Mouse (Mus musculus) forebrain, embryonic 14.5 days (tissue): ENCODE measurements at regions not wholly inside any gene's neighbourhood (a gene's known extent, or its start where the extent isn't known, plus 50 kb on each side); places are given as distances from the start of the nearest gene placed in this dataset.
A peak's percentile ranks its signal among the peaks of the same experiment; 100 is the strongest.

Source experiments
- ATAC-seq: fragments of 200-750 bp; cut with Nextera tagmentation; 2 replicates; pipeline ENCODE4 v1.8.0; 2017; ENCODE audit warnings: mild to moderate bottlenecking, moderate library complexity
- DNase-seq: peaks from one replicate; pipeline ENCODE4 v3.0.0-alpha.2; 2015; ENCODE audit warnings: low spot score
- H3K27ac ChIP-seq: fragments of 300-500 bp; sonication (generic); 2 replicates; pipeline ENCODE4 v1.5.1; 2014; ENCODE audit warnings: low read depth, mild to moderate bottlenecking, control low read depth, low read length, moderate library complexity
- H3K27me3 ChIP-seq: fragments of 300-500 bp; sonication (generic); replicated peaks from 2 replicates; pipeline ENCODE4 v1.6.1; 2014; ENCODE audit warnings: low read length, control low read depth, mixed read lengths; ENCODE audit not compliant: control insufficient read depth, insufficient read depth
- H3K36me3 ChIP-seq: fragments of 300-500 bp; sonication (generic); 2 replicates; pipeline ENCODE4 v1.6.1; 2014; ENCODE audit warnings: low read length, control low read depth; ENCODE audit not compliant: control insufficient read depth, insufficient read depth
- H3K4me1 ChIP-seq: fragments of 300-500 bp; sonication (generic); 2 replicates; pipeline ENCODE4 v1.6.1; 2014; ENCODE audit warnings: antibody characterized with exemption, low read length, control low read depth; ENCODE audit not compliant: control insufficient read depth, insufficient read depth
- H3K4me2 ChIP-seq: fragments of 300-500 bp; sonication (generic); 2 replicates; pipeline ENCODE4 v1.6.1; 2014; ENCODE audit warnings: mild to moderate bottlenecking, control low read depth, low read length
- H3K4me3 ChIP-seq: fragments of 300-500 bp; sonication (generic); 2 replicates; pipeline ENCODE4 v1.5.1; 2014; ENCODE audit warnings: low read depth, low read length, control low read depth
- H3K9ac ChIP-seq: fragments of 300-500 bp; sonication (generic); 2 replicates; pipeline ENCODE4 v1.6.1; 2014; ENCODE audit warnings: mild to moderate bottlenecking, low read length, control low read depth, moderate library complexity
- H3K9me3 ChIP-seq: fragments of 300-500 bp; sonication (generic); replicated peaks from 2 replicates; pipeline ENCODE4 v1.6.1; 2016; ENCODE audit warnings: low read length, control low read depth, mixed read lengths; ENCODE audit not compliant: control insufficient read depth
- WGBS: fragments of 180-500 bp; shearing (Covaris S2); extraction: QIAGEN DNeasy Blood & Tissue Kit; methylation state at CpG from one replicate; pipeline ENCODE4 v1.1.7; 2014; 5-methylcytosine and 5-hydroxymethylcytosine counted together

DNA sequence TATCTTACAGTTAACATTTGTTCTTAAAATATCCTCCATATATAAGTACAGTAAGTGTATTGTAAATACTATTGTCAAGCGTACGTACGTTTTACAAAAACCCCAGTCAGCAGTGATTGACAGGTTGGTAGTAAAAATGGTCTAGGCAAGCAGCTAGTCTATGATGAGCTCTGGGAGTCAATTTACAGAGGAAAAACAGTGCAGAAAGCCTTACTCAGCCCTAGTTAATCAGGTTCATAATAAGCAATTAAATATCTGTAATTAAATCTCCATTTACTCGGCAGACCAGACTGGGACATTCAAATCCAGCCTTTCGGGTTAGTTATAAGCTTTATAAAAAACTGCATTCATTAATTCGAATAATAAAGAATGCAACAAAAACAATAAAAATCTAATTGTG is 394.7 kb downstream of the Atp6ap1l start:
- WGBS = 26% methylated on average over 6 of the region's 6 CpGs
- DNase-seq = peak; percentile 42
- Histone ChIP-seq H3K36me3 (no peaks in the 10 kb centered on the region), H3K27ac (no peak overlapping the region), H3K27me3 (no peaks in the 10 kb centered on the region), H3K9ac (no peak overlapping the region), H3K4me3 (no peak overlapping the region), H3K4me2 (no peak overlapping the region), H3K4me1 (0 out of 2 replicates have a peak, but pooled peaks cover 3% of the 10 kb centered on the region), H3K9me3 (no peaks in the 10 kb centered on the region)
- ATAC-seq = peak; percentile 51; the same call in 1 of the 2 replicates

DNA sequence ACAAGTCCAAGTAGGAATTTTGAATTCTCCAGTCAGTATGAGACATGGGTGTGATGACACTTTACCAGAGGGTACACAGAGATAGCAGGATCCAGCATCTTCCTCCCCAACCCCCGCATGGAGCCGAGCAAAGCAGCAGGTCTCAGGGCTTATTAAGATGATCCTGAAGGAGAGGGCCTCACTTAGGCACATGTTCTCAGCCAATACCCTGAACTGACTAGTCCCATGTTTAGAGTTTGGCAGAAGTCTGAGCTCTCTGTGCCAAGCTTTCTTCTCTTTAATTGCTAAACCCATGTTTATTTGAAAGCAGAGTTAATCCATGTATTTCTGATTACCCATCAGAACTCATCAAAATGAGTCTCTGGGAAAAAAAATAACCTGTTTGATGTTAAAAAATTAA is 402.0 kb downstream of the Atp6ap1l start:
- H3K27ac ChIP-seq = no peak overlapping the region
- no peak overlapping the region for H3K4me3 ChIP-seq
- WGBS = 62% methylated on average over 2 of the region's 2 CpGs
- no peaks in the 10 kb centered on the region for H3K36me3 ChIP-seq
- no peak overlapping the region for H3K9ac ChIP-seq
- no peak overlapping the region for H3K4me2 ChIP-seq
- no peaks in the 10 kb centered on the region for H3K27me3 ChIP-seq
- DNase-seq (peak; percentile 41), ATAC-seq (peak; percentile 32; the same call in 1 of the 2 replicates)
- no peaks in the 10 kb centered on the region for H3K9me3 ChIP-seq
- peaks cover 3% of the 10 kb centered on the region; the same call in 1 of the 2 replicates for H3K4me1 ChIP-seq

DNA sequence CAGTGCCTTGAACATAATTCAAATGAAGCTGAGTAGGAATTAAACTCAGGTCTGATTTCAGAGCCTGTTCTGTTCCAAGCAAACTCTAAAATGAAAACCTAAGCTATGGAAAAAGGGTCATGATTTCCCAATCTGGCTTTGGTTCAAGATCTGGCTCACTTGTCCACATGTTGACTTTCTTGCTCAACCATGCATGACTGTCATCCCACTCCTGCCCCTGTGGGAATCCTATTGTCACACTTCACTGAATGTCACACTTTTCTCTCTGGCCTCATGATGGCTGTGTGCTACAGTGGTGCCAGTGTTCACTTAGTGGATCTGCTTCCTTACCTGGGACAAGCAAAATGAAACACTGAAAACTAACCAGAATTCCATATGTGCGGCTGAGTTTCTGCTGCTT is 403.0 kb downstream of the Atp6ap1l start:
- no peak overlapping the region for H3K4me3 ChIP-seq
- H3K9me3 ChIP-seq = no peaks in the 10 kb centered on the region
- no peak for DNase-seq
- no peak overlapping the region for H3K4me2 ChIP-seq
- no peaks in the 10 kb centered on the region for H3K36me3 ChIP-seq
- H3K4me1 ChIP-seq = peaks cover 3% of the 10 kb centered on the region; the same call in 1 of the 2 replicates
- 89% methylated on average over 1 of the region's 1 CpGs for WGBS
- no peak for ATAC-seq
- no peak overlapping the region for H3K9ac ChIP-seq
- H3K27ac ChIP-seq = no peak overlapping the region
- H3K27me3 ChIP-seq = no peaks in the 10 kb centered on the region

DNA sequence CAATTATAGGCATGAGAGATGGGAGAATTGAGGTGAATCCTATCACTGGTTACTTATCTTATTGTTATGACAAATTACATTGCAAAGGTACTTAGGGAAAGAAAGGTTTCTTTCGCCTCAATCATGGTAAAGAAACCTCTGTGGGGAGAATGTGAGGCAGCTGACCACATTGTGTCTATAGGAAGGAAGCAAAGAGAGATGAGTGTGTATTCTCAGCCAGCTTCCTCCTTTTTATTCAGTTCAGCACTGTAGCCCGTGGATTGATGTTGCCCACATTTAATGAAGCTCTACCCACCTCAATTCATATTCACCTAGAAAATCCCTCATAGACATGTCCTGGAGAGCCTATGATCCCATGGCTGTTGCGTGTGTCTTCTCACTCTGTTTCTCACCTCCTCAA is 406.2 kb downstream of the Atp6ap1l start:
- ATAC-seq = no peak
- no peak overlapping the region for H3K4me3 ChIP-seq
- no peaks in the 10 kb centered on the region for H3K27me3 ChIP-seq
- H3K4me2 ChIP-seq = no peak overlapping the region
- H3K36me3 ChIP-seq = no peaks in the 10 kb centered on the region
- no peak for DNase-seq
- WGBS = 85% methylated on average over 3 of the region's 3 CpGs
- peaks cover 3% of the 10 kb centered on the region; the same call in 1 of the 2 replicates for H3K4me1 ChIP-seq
- H3K9ac ChIP-seq = no peak overlapping the region
- no peaks in the 10 kb centered on the region for H3K9me3 ChIP-seq
- H3K27ac ChIP-seq = no peak overlapping the region

DNA sequence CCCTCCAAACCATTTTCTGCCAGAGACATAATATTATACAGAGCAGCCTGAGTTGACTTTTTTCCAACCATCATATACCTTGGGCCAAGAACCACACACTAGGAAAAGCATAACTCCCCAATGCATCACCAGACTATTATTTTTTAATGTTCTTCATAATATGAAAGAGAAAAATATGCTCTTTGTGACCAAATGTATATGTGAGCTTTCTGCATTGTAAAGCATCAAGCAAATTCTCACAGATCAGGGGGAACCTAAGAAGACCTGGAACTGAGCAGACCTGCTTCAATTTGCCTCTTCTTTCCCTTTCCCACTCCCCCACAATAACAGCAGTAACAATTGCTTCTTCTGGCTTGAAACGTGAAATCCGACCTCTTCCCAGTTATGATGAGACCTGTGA is 407.6 kb downstream of the Atp6ap1l start:
- Histone ChIP-seq H3K27ac (no peak overlapping the region), H3K9me3 (no peaks in the 10 kb centered on the region), H3K36me3 (no peaks in the 10 kb centered on the region), H3K4me2 (no peak overlapping the region), H3K9ac (no peak overlapping the region), H3K4me1 (no peaks in the 10 kb centered on the region), H3K4me3 (no peak overlapping the region), H3K27me3 (no peaks in the 10 kb centered on the region)
- ATAC-seq (no peak), DNase-seq (no peak)
- whole genome bisulfite sequencing = 68% methylated on average over 2 of the region's 2 CpGs

DNA sequence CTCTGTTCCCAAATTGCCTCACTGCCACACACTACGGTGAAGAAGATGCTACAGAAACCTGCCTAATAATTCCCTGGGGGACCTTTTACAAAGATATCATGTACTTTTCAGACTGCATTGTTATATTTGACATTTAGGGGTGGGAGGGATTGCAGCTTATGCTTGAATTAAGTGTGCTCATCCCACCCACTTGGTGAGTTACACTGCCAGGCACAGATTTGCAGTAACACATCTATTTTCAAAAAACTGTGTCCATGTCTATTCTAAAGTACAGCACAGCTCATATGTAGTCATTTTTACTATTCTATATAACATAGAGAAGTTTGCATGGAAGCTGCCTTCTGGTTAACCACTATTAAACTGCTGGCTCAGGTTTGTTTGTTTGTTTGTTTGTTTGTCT is 404.3 kb upstream of the Xrcc4 start:
- H3K27ac ChIP-seq = no peak overlapping the region
- H3K9ac ChIP-seq = no peak overlapping the region
- no peak overlapping the region for H3K4me2 ChIP-seq
- no peaks in the 10 kb centered on the region for H3K36me3 ChIP-seq
- no peak for DNase-seq
- no peaks in the 10 kb centered on the region for H3K27me3 ChIP-seq
- H3K4me1 ChIP-seq = peaks cover 3% of the 10 kb centered on the region; the same call in 1 of the 2 replicates
- ATAC-seq = no peak
- H3K4me3 ChIP-seq = no peak overlapping the region
- WGBS = 76% methylated on average over 1 of the region's 1 CpGs
- no peaks in the 10 kb centered on the region for H3K9me3 ChIP-seq

DNA sequence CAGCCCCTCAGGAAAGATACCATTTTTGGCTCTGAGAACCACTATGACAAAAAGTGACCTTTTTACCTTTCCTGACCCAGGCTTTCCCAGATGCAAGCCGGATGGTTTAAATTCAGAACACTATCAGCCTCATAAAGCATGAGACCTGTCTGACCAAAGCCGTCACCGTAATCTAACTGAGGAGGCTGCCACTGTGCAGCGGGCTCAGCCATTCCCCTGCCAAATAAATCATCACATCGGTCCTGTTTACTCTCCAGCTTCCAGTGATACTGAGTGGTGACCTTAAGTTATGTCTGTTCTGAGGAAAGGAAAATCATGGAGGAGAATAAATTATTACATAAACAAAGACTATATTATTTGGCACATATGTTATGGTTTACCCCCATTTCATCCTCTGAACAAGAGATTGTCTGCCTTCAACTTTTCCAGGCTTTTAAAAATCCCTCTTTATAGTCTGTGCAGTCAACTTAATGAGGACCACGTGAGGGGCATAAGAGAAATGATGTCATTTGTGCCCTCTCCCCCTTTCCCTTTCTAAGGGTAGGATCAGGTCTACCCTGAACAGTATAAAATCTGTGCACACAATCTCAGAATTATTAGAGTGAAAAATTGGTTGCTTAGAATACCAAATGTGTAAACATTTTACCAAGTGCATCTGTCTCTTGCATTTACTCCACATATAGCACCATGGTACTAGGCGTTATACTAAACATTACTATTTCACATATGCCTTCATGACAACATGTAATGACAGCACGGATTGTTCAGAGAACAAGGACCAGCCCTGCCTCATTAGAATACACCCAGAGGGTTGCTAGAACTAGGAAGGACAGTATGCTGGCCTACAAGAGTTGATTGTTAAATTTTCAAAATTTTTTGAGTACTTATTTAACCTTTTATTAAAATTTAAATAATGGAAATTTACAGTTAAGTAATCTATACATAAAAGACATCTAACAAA is 401.9 kb upstream of the Xrcc4 start:
- no peaks in the 10 kb centered on the region for H3K9me3 ChIP-seq
- ATAC-seq = peak; percentile 63; the same call in 1 of the 2 replicates
- H3K4me1 ChIP-seq = peaks cover 3% of the 10 kb centered on the region; the same call in 1 of the 2 replicates
- H3K9ac ChIP-seq = no peak overlapping the region
- H3K36me3 ChIP-seq = no peaks in the 10 kb centered on the region
- no peak overlapping the region for H3K27ac ChIP-seq
- H3K27me3 ChIP-seq = no peaks in the 10 kb centered on the region
- no peak for DNase-seq
- no peak overlapping the region for H3K4me3 ChIP-seq
- H3K4me2 ChIP-seq = no peak overlapping the region
- WGBS = 35% methylated on average over 8 of the region's 8 CpGs

DNA sequence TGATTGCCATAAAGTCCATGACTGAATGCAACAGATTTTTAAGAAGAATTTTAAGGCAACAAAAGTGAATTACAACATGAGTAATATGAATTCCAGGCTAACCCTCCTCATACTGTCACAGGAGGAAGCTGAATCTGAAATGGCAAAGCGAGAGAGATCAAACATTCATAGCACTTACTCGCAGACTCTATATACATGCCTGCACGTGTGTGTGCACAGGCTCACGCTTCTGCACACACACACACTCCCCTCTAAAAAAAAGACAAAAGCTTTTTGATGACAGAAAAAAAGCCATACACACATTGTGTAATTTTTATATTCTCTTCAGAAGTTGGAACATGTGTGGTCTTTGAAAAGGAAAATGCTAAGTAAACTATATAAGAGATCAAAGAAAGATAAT is 391.1 kb upstream of the Xrcc4 start:
- no peak overlapping the region for H3K4me2 ChIP-seq
- no peaks in the 10 kb centered on the region for H3K27me3 ChIP-seq
- H3K4me1 ChIP-seq = no peaks in the 10 kb centered on the region
- H3K27ac ChIP-seq = no peak overlapping the region
- 89% methylated on average over 4 of the region's 4 CpGs for WGBS
- no peaks in the 10 kb centered on the region for H3K9me3 ChIP-seq
- DNase-seq = no peak
- no peak for ATAC-seq
- H3K4me3 ChIP-seq = no peak overlapping the region
- H3K9ac ChIP-seq = no peak overlapping the region
- no peaks in the 10 kb centered on the region for H3K36me3 ChIP-seq

DNA sequence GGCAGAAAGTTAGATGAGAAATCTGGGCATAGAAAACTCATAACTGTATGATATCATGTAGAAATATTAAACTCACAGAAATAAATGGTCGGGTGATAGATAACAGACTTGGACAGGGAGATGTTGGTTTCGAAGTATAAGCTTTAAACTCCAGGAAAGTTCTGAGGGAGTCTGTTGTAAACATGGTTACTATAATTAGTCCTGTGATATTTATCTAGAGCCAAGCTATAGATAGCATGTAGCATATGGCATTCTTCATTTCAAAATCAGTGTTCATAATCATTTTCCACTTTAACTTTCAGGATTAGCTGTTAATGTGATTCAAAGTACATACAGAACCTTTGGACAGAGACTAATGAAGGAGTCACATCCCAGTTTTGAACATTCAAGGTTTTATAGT is 387.5 kb upstream of the Xrcc4 start:
- 89% methylated on average over 2 of the region's 2 CpGs for WGBS
- DNase-seq = peak; percentile 15

More for the DNA sequence above, 387.5 kb upstream of the Xrcc4 start:
- Histone ChIP-seq H3K4me3 (no peak overlapping the region), H3K4me2 (no peak overlapping the region), H3K27me3 (no peaks in the 10 kb centered on the region), H3K9me3 (no peaks in the 10 kb centered on the region), H3K4me1 (no peaks in the 10 kb centered on the region), H3K36me3 (no peaks in the 10 kb centered on the region), H3K27ac (no peak overlapping the region), H3K9ac (no peak overlapping the region)
- ATAC-seq = no peak
